Mouse (Mus musculus) layer of hippocampus, postnatal 36 days (tissue): ENCODE data around the gene Pofut1. TPM values are rescaled to one million over a fixed set of nuclear protein-coding genes. Genes with fewer than 3 reads are reported as not detected.

Experiments used
- DNase-seq, 2 experiments: peaks; one replicate each; pipeline ENCODE4 v3.0.0; 2022
- total RNA-seq, 2 experiments: library from RNA; stranded (reverse); gene quantifications; 2 replicates each; pipeline ENCODE4 v1.2.3; 2021

The Pofut1 gene
- total RNA-seq, 2 experiments from 2014 or later, result 16.8 TPM

- DNase-seq, result peak; percentile 88 to 89
Measured at GRCm38 (mm10) chr2:153290938-153291928, 49.9 kb downstream of the Pofut1 start, which contains the start of gene Kif3b. Gene Kif3b (plus strand): TSS chr2:153291413.

- DNase-seq, result no peak
Measured at GRCm38 (mm10) chr2:153292305-153292861, 51.0 kb downstream of the Pofut1 start.

- DNase-seq, result no peak
Measured at GRCm38 (mm10) chr2:153295196-153295595, 53.9 kb downstream of the Pofut1 start.

- no peak for DNase-seq
Measured at GRCm38 (mm10) chr2:153297771-153298170, 56.4 kb downstream of the Pofut1 start.

- DNase-seq, result no peak
Measured at GRCm38 (mm10) chr2:153298460-153298859, 57.1 kb downstream of the Pofut1 start.

GRCm38 (mm10) chr2:153298863-153299262, 57.5 kb downstream of the Pofut1 start:
- no peak for DNase-seq

GRCm38 (mm10) chr2:153301123-153301522, 59.8 kb downstream of the Pofut1 start:
- no peak for DNase-seq

- no peak for DNase-seq
Measured at GRCm38 (mm10) chr2:153305240-153305639, 63.9 kb downstream of the Pofut1 start.

GRCm38 (mm10) chr2:153308586-153308985, 67.3 kb downstream of the Pofut1 start:
- DNase-seq, result no peak

GRCm38 (mm10) chr2:153309106-153309505, 67.8 kb downstream of the Pofut1 start:
- DNase-seq, result no peak

- no peak for DNase-seq
Measured at GRCm38 (mm10) chr2:153310228-153310627, 68.9 kb downstream of the Pofut1 start.

- no peak for DNase-seq
Measured at GRCm38 (mm10) chr2:153312884-153313283, 71.6 kb downstream of the Pofut1 start.

GRCm38 (mm10) chr2:153318408-153318807, 77.1 kb downstream of the Pofut1 start:
- DNase-seq, result no peak

GRCm38 (mm10) chr2:153319036-153319643, 77.8 kb downstream of the Pofut1 start:
- DNase-seq, result no peak

Other genes with a start within 250 kb of the Pofut1 start
- 10 to 100 TPM; 36.7 to 44.0 TPM for gene Pdrg1, start 226.1 kb upstream of the Pofut1 start, total RNA-seq
- gene Xkr7, start 209.7 kb upstream of the Pofut1 start, total RNA-seq, result 1 to 10 TPM; 1.8 to 1.9 TPM
- 1 to 10 TPM; 3.9 to 5.2 TPM for gene Ccm2l, start 175.6 kb upstream of the Pofut1 start, total RNA-seq
- gene Hck, start 133.1 kb upstream of the Pofut1 start, total RNA-seq, result 1 to 10 TPM; 1.6 to 2.2 TPM
- 100 to 1,000 TPM in 1 of 2 experiments, 10 to 100 TPM in 1; 84.1 to 103 TPM for gene Tm9sf4, start 80.2 kb upstream of the Pofut1 start, total RNA-seq
- 10 to 100 TPM; 23.0 to 23.1 TPM for gene Tspyl3, start 16.1 kb upstream of the Pofut1 start, total RNA-seq
- 1 to 10 TPM; 4.9 to 5.0 TPM for gene Plagl2, start 107 bp upstream of the Pofut1 start, total RNA-seq
- 10 to 100 TPM; 55.6 to 58.0 TPM for gene Kif3b, start 49.9 kb downstream of the Pofut1 start, total RNA-seq
- gene Asxl1, start 104.3 kb downstream of the Pofut1 start, total RNA-seq, result 10 to 100 TPM; 32.1 to 32.6 TPM